Mouse (Mus musculus): ENCODE results near the gene Olfr194. TPM values are rescaled to one million over a fixed set of nuclear protein-coding genes. Genes with fewer than 3 reads are reported as not detected.
"Not testable (repeated sequence)": the region's sequence is repeated elsewhere in the genome, so short reads cannot be mapped to it uniquely, and the experiment has no call there.

The Olfr194 gene
- polyA plus RNA-seq (2012; rRNA removed) = not detected in 2 replicates

DNA sequence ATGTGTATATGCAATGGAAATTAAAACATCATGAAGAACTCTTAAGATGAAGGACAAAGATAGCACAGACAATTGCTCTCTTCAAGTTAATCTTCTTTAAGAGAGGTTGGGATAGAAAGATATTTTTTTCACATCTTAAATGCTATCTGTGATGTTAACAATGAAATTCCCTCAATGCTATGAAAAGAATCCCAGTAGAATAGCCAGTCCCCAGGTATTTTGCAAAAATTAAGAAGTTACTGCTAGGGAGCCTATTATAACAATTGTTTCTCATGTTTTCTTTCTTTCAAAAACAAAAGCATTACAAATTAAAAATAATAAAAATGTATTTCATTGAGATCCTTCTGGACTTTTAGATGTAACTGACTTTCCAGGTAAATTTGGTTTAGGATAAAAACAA lies at the start of gene Olfr194:
Gene Olfr194 (minus strand): TSS at position 101 of the 400 bp plus-strand sequence.
- no peak within 1 kb of the TSS for H3K4me3 ChIP-seq (ENCODE audit: low read depth, low read length)
- H3K36me3 ChIP-seq (ENCODE audit: control insufficient read depth, insufficient read depth, low read length) = no peaks in the 10 kb centered on the region
- H3K27ac ChIP-seq (ENCODE audit: insufficient read depth, low read depth, low read length) = no peak within 1 kb of the TSS
- no peaks in the 10 kb centered on the region for H3K4me1 ChIP-seq (ENCODE audit: control insufficient read depth, insufficient read depth, insufficient read length, low read length)
- TF ChIP-seq POLR2A (IDR thresholded peaks at IDR 0.05; ENCODE audit: low read depth, low read length) = no peak
- no peak for TF ChIP-seq CTCF (IDR thresholded peaks at IDR 0.05; ENCODE audit: extremely low read depth, insufficient read length, insufficient replicate concordance, low read depth, low read length)
- no peaks in the 10 kb centered on the region for H3K27me3 ChIP-seq (ENCODE audit: control insufficient read depth, insufficient read depth, low read length)

DNA sequence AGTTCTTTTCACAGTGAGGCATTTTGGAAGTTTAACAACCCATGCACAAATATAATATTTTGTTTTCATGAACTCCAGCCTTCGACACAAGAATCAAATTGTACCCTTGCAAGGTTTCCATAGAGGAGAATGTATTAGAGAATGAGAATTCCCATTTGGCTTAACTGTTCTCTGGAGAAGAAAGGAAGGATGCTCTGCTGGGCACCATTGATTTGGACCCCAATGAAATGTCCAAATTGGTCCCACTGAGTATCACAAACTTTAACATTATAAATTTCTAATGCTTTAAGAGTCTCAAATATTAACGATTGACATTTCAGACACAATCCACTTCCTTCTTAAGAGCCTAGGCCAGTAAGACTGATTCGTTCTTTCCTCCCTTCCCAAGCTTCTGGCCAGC lies 49.5 kb upstream of the Olfr194 start, which contains the start of gene Olfr196:
Gene Olfr196 (minus strand): TSS at position 101 of the 400 bp plus-strand sequence.
- TF ChIP-seq CTCF (IDR thresholded peaks at IDR 0.05; ENCODE audit: extremely low read depth, insufficient read length, insufficient replicate concordance, low read depth, low read length) (no peak), POLR2A (IDR thresholded peaks at IDR 0.05; ENCODE audit: low read depth, low read length) (no peak)
- Histone ChIP-seq H3K27ac (ENCODE audit: insufficient read depth, low read depth, low read length) (no peak within 1 kb of the TSS), H3K4me3 (ENCODE audit: low read depth, low read length) (no peak within 1 kb of the TSS), H3K27me3 (ENCODE audit: control insufficient read depth, insufficient read depth, low read length) (no peaks in the 10 kb centered on the region), H3K4me1 (ENCODE audit: control insufficient read depth, insufficient read depth, insufficient read length, low read length) (no peaks in the 10 kb centered on the region), H3K36me3 (ENCODE audit: control insufficient read depth, insufficient read depth, low read length) (no peaks in the 10 kb centered on the region)
- WGBS = 65% methylated on average over 3 of the region's 3 CpGs

DNA sequence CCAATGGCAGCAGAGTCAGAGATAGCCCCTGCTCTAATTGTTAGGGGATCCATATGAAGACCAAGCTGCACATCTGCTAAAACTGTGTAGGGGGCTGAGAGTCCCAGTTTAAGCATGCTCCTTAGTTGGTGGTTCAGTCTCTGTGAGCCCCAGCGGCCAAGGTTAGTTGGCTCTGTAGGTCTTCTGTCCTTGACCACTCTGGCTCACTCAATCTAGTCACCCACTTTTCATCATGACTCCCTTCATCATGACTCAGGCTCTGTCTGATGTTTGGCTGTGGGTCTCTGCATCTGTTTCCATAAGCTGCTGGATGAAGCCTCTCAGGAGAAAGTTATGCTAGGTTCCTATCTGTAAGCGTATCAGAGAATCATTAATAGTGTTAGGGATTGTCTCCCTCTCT lies 31.1 kb upstream of the Olfr194 start:
- H3K27ac ChIP-seq (ENCODE audit: insufficient read depth, low read depth, low read length) = no peak overlapping the region
- 79% methylated on average over 2 of the region's 2 CpGs for WGBS
- H3K27me3 ChIP-seq (ENCODE audit: control insufficient read depth, insufficient read depth, low read length) = no peaks in the 10 kb centered on the region
- no peak overlapping the region for H3K4me3 ChIP-seq (ENCODE audit: low read depth, low read length)
- no peaks in the 10 kb centered on the region for H3K4me1 ChIP-seq (ENCODE audit: control insufficient read depth, insufficient read depth, insufficient read length, low read length)
- no peak for TF ChIP-seq POLR2A (IDR thresholded peaks at IDR 0.05; ENCODE audit: low read depth, low read length)
- no peak for TF ChIP-seq CTCF (IDR thresholded peaks at IDR 0.05; ENCODE audit: extremely low read depth, insufficient read length, insufficient replicate concordance, low read depth, low read length)
- no peaks in the 10 kb centered on the region for H3K36me3 ChIP-seq (ENCODE audit: control insufficient read depth, insufficient read depth, low read length)

DNA sequence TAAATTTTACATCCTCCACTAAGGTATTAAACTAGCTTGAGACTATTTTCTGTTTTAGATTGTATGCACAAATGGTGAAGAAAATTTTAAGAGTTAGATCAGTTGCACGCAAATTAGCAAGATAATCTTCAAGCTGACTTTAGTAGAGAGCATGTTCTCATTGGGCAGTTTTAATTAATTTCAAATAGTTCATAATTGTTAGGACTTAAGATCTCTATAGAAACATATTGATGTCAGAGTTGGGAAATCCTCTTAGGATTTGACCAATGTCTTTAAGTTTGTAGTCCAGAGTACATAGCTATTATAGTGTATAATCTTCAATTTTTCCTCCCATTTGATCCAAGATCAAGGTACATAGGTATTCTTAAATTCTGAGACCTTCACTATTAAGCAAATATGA lies 25.9 kb upstream of the Olfr194 start, which contains the start of gene Olfr195:
Gene Olfr195 (plus strand): TSS at position 301 of the 400 bp plus-strand sequence.
- H3K36me3 ChIP-seq (ENCODE audit: control insufficient read depth, insufficient read depth, low read length) = no peaks in the 10 kb centered on the region
- H3K4me1 ChIP-seq (ENCODE audit: control insufficient read depth, insufficient read depth, insufficient read length, low read length) = no peaks in the 10 kb centered on the region
- H3K27ac ChIP-seq (ENCODE audit: insufficient read depth, low read depth, low read length) = no peak within 1 kb of the TSS
- TF ChIP-seq CTCF (IDR thresholded peaks at IDR 0.05; ENCODE audit: extremely low read depth, insufficient read length, insufficient replicate concordance, low read depth, low read length) (no peak), POLR2A (IDR thresholded peaks at IDR 0.05; ENCODE audit: low read depth, low read length) (no peak)
- WGBS = 86% methylated on average over 1 of the region's 1 CpGs
- H3K27me3 ChIP-seq (ENCODE audit: control insufficient read depth, insufficient read depth, low read length) = no peaks in the 10 kb centered on the region
- no peak within 1 kb of the TSS for H3K4me3 ChIP-seq (ENCODE audit: low read depth, low read length)

DNA sequence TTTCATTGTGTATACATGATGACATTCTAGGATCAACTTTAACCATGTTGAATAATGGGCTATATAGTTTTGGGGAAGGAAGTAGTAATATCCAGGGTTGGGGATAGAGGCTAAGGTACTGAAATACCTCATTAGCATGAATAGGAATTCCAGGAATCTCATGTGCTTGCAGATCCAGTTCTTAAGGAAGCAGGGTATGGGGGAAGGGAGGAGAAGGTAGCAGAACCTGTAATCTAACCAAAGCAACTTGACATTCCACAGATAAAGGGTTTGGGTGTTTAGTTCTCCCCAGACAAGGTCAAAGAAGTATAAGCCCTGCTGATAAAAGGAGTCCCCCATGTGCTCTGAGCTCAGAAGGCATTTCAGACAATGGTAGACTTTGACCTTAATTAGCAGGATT lies 20.2 kb upstream of the Olfr194 start:
- Histone ChIP-seq H3K36me3 (ENCODE audit: control insufficient read depth, insufficient read depth, low read length) (no peaks in the 10 kb centered on the region), H3K27ac (ENCODE audit: insufficient read depth, low read depth, low read length) (no peak overlapping the region), H3K4me3 (ENCODE audit: low read depth, low read length) (no peak overlapping the region), H3K4me1 (ENCODE audit: control insufficient read depth, insufficient read depth, insufficient read length, low read length) (no peaks in the 10 kb centered on the region), H3K27me3 (ENCODE audit: control insufficient read depth, insufficient read depth, low read length) (no peaks in the 10 kb centered on the region)
- TF ChIP-seq CTCF (IDR thresholded peaks at IDR 0.05; ENCODE audit: extremely low read depth, insufficient read length, insufficient replicate concordance, low read depth, low read length) = no peak
- no peak for TF ChIP-seq POLR2A (IDR thresholded peaks at IDR 0.05; ENCODE audit: low read depth, low read length)

DNA sequence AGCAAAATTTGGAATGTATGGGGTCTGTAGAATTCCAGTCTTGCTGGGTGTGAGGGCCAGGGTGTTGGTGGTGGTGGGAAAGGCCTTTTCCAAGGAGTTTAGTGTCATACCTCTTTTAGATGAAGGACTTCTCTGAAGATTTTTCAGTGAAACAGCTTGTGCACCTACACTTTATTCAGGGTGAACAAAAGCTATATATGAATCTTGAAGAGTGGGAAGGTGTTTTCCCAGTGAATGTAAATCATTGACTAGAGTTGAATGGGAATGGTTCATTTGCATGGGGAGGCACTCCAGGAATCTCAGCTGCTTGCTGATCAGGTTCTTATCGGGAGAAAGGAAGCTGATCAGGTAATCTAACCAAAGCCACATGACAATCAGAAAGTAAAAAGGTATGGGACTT lies 9.9 kb upstream of the Olfr194 start:
- no peak for TF ChIP-seq CTCF (IDR thresholded peaks at IDR 0.05; ENCODE audit: extremely low read depth, insufficient read length, insufficient replicate concordance, low read depth, low read length)
- TF ChIP-seq POLR2A (IDR thresholded peaks at IDR 0.05; ENCODE audit: low read depth, low read length) = no peak
- H3K36me3 ChIP-seq (ENCODE audit: control insufficient read depth, insufficient read depth, low read length) = no peaks in the 10 kb centered on the region
- H3K27me3 ChIP-seq (ENCODE audit: control insufficient read depth, insufficient read depth, low read length) = no peaks in the 10 kb centered on the region
- 45% methylated on average over 1 of the region's 1 CpGs for WGBS
- no peaks in the 10 kb centered on the region for H3K4me1 ChIP-seq (ENCODE audit: control insufficient read depth, insufficient read depth, insufficient read length, low read length)
- no peak overlapping the region for H3K4me3 ChIP-seq (ENCODE audit: low read depth, low read length)
- no peak overlapping the region for H3K27ac ChIP-seq (ENCODE audit: insufficient read depth, low read depth, low read length)

DNA sequence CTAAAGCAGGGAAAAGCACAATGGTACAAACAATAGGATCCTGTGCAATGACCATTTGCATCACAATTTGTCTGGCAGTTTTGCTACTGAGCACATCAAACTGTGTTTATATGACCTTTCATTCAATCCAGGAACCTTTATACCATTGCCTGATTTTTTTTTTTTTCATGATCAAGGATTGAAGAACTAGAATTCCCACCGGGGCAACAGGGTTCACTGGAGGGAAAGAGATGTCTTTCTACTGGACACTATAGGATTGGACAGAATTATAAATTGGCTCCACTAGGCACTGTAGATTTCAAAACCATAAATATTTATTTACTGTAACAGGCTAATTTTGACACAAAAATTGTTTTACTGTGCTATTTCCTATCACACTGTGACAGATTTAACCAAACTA lies 9.1 kb downstream of the Olfr194 start, which contains the start of gene Olfr193:
Gene Olfr193 (minus strand): TSS at position 101 of the 400 bp plus-strand sequence.
- H3K27ac ChIP-seq (ENCODE audit: insufficient read depth, low read depth, low read length) = no peak within 1 kb of the TSS
- 87% methylated on average over 1 of the region's 1 CpGs for WGBS
- TF ChIP-seq CTCF (IDR thresholded peaks at IDR 0.05; ENCODE audit: extremely low read depth, insufficient read length, insufficient replicate concordance, low read depth, low read length) = no peak
- no peaks in the 10 kb centered on the region for H3K4me1 ChIP-seq (ENCODE audit: control insufficient read depth, insufficient read depth, insufficient read length, low read length)
- no peaks in the 10 kb centered on the region for H3K27me3 ChIP-seq (ENCODE audit: control insufficient read depth, insufficient read depth, low read length)
- H3K4me3 ChIP-seq (ENCODE audit: low read depth, low read length) = no peak within 1 kb of the TSS
- H3K36me3 ChIP-seq (ENCODE audit: control insufficient read depth, insufficient read depth, low read length) = no peaks in the 10 kb centered on the region

DNA sequence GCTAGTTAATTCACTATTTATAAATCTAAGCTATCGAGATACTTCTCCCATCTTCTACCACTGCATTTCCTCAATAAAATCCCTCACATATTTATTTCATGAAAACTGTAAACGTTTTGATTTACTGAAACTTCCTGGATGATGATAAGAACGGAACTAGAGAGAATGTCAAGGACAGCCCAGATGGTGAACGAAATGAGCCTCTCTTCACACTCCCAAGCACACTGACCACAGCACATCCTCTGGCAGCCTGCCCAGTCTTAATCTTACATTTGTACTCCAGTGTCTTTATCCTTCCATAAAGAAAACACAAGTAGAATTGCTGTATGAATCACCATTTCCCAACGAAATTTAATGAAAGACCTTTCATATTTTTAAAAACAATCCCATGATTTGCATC lies 12.3 kb downstream of the Olfr194 start:
- H3K27me3 ChIP-seq (ENCODE audit: control insufficient read depth, insufficient read depth, low read length); H3K27ac ChIP-seq (ENCODE audit: insufficient read depth, low read depth, low read length); H3K36me3 ChIP-seq (ENCODE audit: control insufficient read depth, insufficient read depth, low read length); H3K4me1 ChIP-seq (ENCODE audit: control insufficient read depth, insufficient read depth, insufficient read length, low read length); H3K4me3 ChIP-seq (ENCODE audit: low read depth, low read length): not testable (repeated sequence)
- 42% methylated on average over 5 of the region's 5 CpGs for WGBS
